Mouse (Mus musculus): ENCODE results near the gene Erh.

GRCm38 (mm10) chr12:80646377-80646776 lies 2.2 kb upstream of the Erh start:
- TF ChIP-seq CTCF (IDR thresholded peaks at IDR 0.05; ENCODE audit: extremely low read depth, insufficient read length, insufficient replicate concordance, low read depth, low read length) (no peak), POLR2A (IDR thresholded peaks at IDR 0.05; ENCODE audit: low read depth, low read length) (no peak)
